Mouse (Mus musculus): ENCODE measurements around the gene Lrmda.

DNA sequence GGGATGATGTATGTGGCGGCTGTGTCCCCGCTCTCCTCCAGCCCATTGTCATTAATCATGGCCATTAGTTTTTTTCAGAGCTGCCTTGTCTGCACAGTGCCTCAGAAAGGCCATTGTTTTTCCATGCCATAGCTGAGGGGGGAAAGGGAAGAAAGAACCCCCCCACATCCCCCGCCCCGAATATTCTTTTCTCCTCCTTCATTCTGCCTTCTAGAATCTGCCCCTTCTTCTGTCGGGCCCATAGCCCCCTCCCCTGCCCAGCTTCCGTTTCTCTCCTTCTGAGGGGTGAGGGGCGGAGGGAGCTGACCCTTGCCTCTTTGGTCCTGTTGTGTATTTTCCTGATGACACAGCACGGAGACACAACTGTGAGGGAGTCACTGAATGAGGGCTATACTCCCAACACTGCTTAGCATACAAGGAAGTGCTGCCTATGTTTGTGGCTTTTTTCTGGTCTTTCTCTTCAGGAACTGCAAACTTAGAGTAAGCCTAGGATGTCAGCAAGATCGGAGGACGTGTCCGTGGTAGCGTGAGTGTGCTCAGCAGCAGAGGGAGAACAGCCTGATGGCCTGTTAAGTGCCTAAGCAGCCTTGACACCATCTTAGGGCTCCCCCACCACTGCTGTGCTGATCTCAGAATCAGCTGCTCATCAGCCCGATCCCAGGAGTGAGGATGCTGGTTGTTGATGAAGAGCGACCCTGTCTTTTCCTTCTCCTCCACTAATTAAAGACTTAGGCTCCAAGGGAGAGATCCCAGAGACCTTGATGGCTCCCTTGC is 149.5 kb downstream of the Lrmda start:
- no peak for TF ChIP-seq NRF1 (IDR thresholded peaks at IDR 0.05; ENCODE audit: insufficient read depth, low read depth, low read length, poor library complexity, severe bottlenecking)
- no peak for TF ChIP-seq CTCF (IDR thresholded peaks at IDR 0.05 in 2 of 3, conservative IDR thresholded peaks at IDR 0.05 in 1 of 3; ENCODE audit: control insufficient read depth in 1 of 3, insufficient read depth in 1 of 3, low read depth in 2 of 3, low read length in 3 of 3, poor library complexity in 1 of 3, severe bottlenecking in 1 of 3)
- no peak for TF ChIP-seq POLR2A (IDR thresholded peaks at IDR 0.05; ENCODE audit: control insufficient read depth in 1 of 2, insufficient read depth in 1 of 2, low read depth in 1 of 2, low read length in 2 of 2, poor library complexity in 1 of 2)
- TF ChIP-seq MAX (IDR thresholded peaks at IDR 0.05; ENCODE audit: low read length) = no peak
- no peak for TF ChIP-seq SMC3 (IDR thresholded peaks at IDR 0.05; ENCODE audit: low read depth, low read length)
- TF ChIP-seq JUND (IDR thresholded peaks at IDR 0.05; ENCODE audit: low read depth, low read length) = no peak
- no peak for TF ChIP-seq GATA1 (IDR thresholded peaks at IDR 0.05; ENCODE audit: low read depth, low read length)
- no peak for TF ChIP-seq MEF2A (IDR thresholded peaks at IDR 0.05; ENCODE audit: extremely low read depth, insufficient replicate concordance, low read depth, low read length, poor library complexity, severe bottlenecking)
- TF ChIP-seq POLR2AphosphoS2 (IDR thresholded peaks at IDR 0.05; ENCODE audit: low read length) = no peak
- TF ChIP-seq ZNF384 (IDR thresholded peaks at IDR 0.05; ENCODE audit: low read depth, low read length) = no peak
- TF ChIP-seq KAT2A (conservative IDR thresholded peaks at IDR 0.05; ENCODE audit: low read depth, low read length) = no peak
